Mouse (Mus musculus) CH12.LX (cell line): Measurements from ENCODE around the gene Fscn1. TPM values are rescaled to one million over a fixed set of nuclear protein-coding genes. Genes with fewer than 3 reads are reported as not detected.

ENCODE experiments used
- DNase-seq: peaks from one replicate; pipeline ENCODE4 v3.0.0-alpha.2; 2013; ENCODE audit errors: extremely low read depth
- H3K27ac ChIP-seq: 2 replicates; pipeline ENCODE4 v1.5.1; 2012; ENCODE audit warnings: low read depth, mild to moderate bottlenecking, control low read depth, moderate library complexity; ENCODE audit not compliant: insufficient read depth
- H3K27me3 ChIP-seq: replicated peaks from 2 replicates; pipeline ENCODE3; 2012; ENCODE audit warnings: inconsistent platforms
- H3K36me3 ChIP-seq, 2 experiments: replicated peaks in 1 of 2; 2 replicates each; pipeline versions ENCODE3 to v1.6.1; 2012; ENCODE audit warnings: inconsistent platforms in 1 of 2, low read length in 1 of 2, mild to moderate bottlenecking in 1 of 2, mixed read lengths in 1 of 2, moderate library complexity in 1 of 2; ENCODE audit not compliant: control insufficient read depth in 1 of 2, insufficient read depth in 1 of 2
- H3K4me1 ChIP-seq, 2 experiments: 2 replicates each; pipeline ENCODE4 v1.6.1; 2012; ENCODE audit warnings: inconsistent platforms in 1 of 2, moderate library complexity in 1 of 2; ENCODE audit not compliant: insufficient read depth in 2 of 2, control insufficient read depth in 1 of 2
- H3K4me2 ChIP-seq: 2 replicates; pipeline ENCODE4 v1.6.1; 2012; ENCODE audit warnings: low read depth, mild to moderate bottlenecking, control low read depth; ENCODE audit not compliant: poor library complexity, insufficient read depth, severe bottlenecking
- H3K4me3 ChIP-seq, 3 experiments: fragments of 150-350 bp in 1 of 3; sonication (generic) in 1 of 3; replicated peaks in 1 of 3; 2 replicates each; pipeline versions ENCODE3 to v1.5.1; 2011 to 2012; ENCODE audit warnings: low read depth in 2 of 3, low read length in 2 of 3, mild to moderate bottlenecking in 2 of 3, moderate library complexity in 2 of 3, control low read depth in 1 of 3, improper control_type of control experiment in 1 of 3, inconsistent platforms in 1 of 3, mixed read lengths in 1 of 3; ENCODE audit not compliant: poor library complexity in 1 of 3
- H3K79me2 ChIP-seq: replicated peaks from 2 replicates; pipeline ENCODE4 v1.6.1; 2012; ENCODE audit warnings: mild to moderate bottlenecking, moderate library complexity; ENCODE audit not compliant: control insufficient read depth, poor library complexity, insufficient read depth, severe bottlenecking; ENCODE audit errors: extremely low read depth
- H3K9ac ChIP-seq: 2 replicates; pipeline ENCODE4 v1.6.1; 2012; ENCODE audit warnings: low read depth, mild to moderate bottlenecking, control low read depth, moderate library complexity; ENCODE audit not compliant: insufficient read depth
- H3K9me3 ChIP-seq: replicated peaks from 2 replicates; pipeline ENCODE3; 2012; ENCODE audit warnings: low read length, inconsistent platforms, mixed read lengths
- BHLHE40 ChIP-seq: IDR thresholded peaks from 2 replicates; pipeline ENCODE4 v1.6.1; 2011; ENCODE audit warnings: mild to moderate bottlenecking, low read depth, low read length, improper control_type of control experiment
- CHD1 ChIP-seq: IDR thresholded peaks from 2 replicates; pipeline ENCODE4 v1.6.1; 2012; ENCODE audit warnings: low read depth, low read length, improper control_type of control experiment, inconsistent platforms
- CHD2 ChIP-seq: IDR thresholded peaks from 2 replicates; pipeline ENCODE4 v1.6.1; 2011; ENCODE audit warnings: low read length, improper control_type of control experiment
- CTCF ChIP-seq, 2 experiments: IDR thresholded peaks in 1 of 2; conservative IDR thresholded peaks in 1 of 2; 2 replicates each; pipeline ENCODE4 v1.5.1; 2011 to 2012; ENCODE audit warnings: low read depth in 2 of 2, low read length in 2 of 2, improper control_type of control experiment in 1 of 2, inconsistent platforms in 1 of 2, mild to moderate bottlenecking in 1 of 2, moderate library complexity in 1 of 2
- ELF1 ChIP-seq: IDR thresholded peaks from 2 replicates; pipeline ENCODE4 v1.6.1; 2014; ENCODE audit warnings: low read depth, mild to moderate bottlenecking, inconsistent platforms, low read length, improper control_type of control experiment
- EP300 ChIP-seq: IDR thresholded peaks from 2 replicates; pipeline ENCODE4 v1.6.1; 2011; ENCODE audit warnings: low read length, improper control_type of control experiment
- ETS1 ChIP-seq: conservative IDR thresholded peaks from 2 replicates; pipeline ENCODE4 v1.6.1; 2012; ENCODE audit warnings: low read depth, mild to moderate bottlenecking, inconsistent platforms, low read length, improper control_type of control experiment, moderate library complexity
- IRF4 ChIP-seq: IDR thresholded peaks from 2 replicates; pipeline ENCODE4 v1.6.1; 2014; ENCODE audit warnings: low read depth, mild to moderate bottlenecking, inconsistent platforms, low read length, improper control_type of control experiment
- MAFK ChIP-seq: IDR thresholded peaks from 2 replicates; pipeline ENCODE4 v1.6.1; 2011; ENCODE audit warnings: low read length, improper control_type of control experiment; ENCODE audit not compliant: insufficient replicate concordance
- MEF2A ChIP-seq: IDR thresholded peaks from 2 replicates; pipeline ENCODE4 v1.6.1; 2014; ENCODE audit warnings: low read depth, mild to moderate bottlenecking, inconsistent platforms, low read length, improper control_type of control experiment, borderline replicate concordance
- MXI1 ChIP-seq: IDR thresholded peaks from 2 replicates; pipeline ENCODE4 v1.6.1; 2011; ENCODE audit warnings: mild to moderate bottlenecking, low read depth, low read length, improper control_type of control experiment
- MYC ChIP-seq: IDR thresholded peaks from 2 replicates; pipeline ENCODE4 v1.6.1; 2011; ENCODE audit warnings: low read depth, mild to moderate bottlenecking, improper control_type of control experiment, low read length
- NRF1 ChIP-seq: IDR thresholded peaks from 2 replicates; pipeline ENCODE4 v1.6.1; 2014; ENCODE audit warnings: low read depth, mild to moderate bottlenecking, inconsistent platforms, low read length, improper control_type of control experiment, moderate library complexity
- POLR2A ChIP-seq: IDR thresholded peaks from 2 replicates; pipeline ENCODE4 v1.6.1; 2011; ENCODE audit warnings: low read depth, mild to moderate bottlenecking, improper control_type of control experiment, low read length
- POLR2AphosphoS2 ChIP-seq: IDR thresholded peaks from 2 replicates; pipeline ENCODE4 v1.6.1; 2011; ENCODE audit warnings: low read depth, low read length, improper control_type of control experiment
- SIN3A ChIP-seq: IDR thresholded peaks from 2 replicates; pipeline ENCODE4 v1.6.1; 2012; ENCODE audit warnings: low read length, improper control_type of control experiment, inconsistent platforms
- SMC3 ChIP-seq: IDR thresholded peaks from 2 replicates; pipeline ENCODE4 v1.6.1; 2011; ENCODE audit warnings: low read depth, low read length, improper control_type of control experiment
- TCF12 ChIP-seq: IDR thresholded peaks from 2 replicates; pipeline ENCODE4 v1.6.1; 2014; ENCODE audit warnings: low read depth, mild to moderate bottlenecking, inconsistent platforms, low read length, improper control_type of control experiment
- UBTF ChIP-seq: IDR thresholded peaks from 2 replicates; pipeline ENCODE4 v1.6.1; 2012; ENCODE audit warnings: low read depth, mild to moderate bottlenecking, inconsistent platforms, low read length, improper control_type of control experiment, moderate library complexity
- ZNF384 ChIP-seq: IDR thresholded peaks from 2 replicates; pipeline ENCODE4 v1.6.1; 2012; ENCODE audit warnings: low read depth, low read length, improper control_type of control experiment, inconsistent platforms
- dilution Hi-C: fragments of 300-500 bp; cut with MboI; formaldehyde crosslinking; loops from 2 replicates; pipeline ENCODE4 v1.14.3; 2020; ENCODE audit warnings: low sequenced_read_pairs; ENCODE audit not compliant: extremely low pct_unique_long_range_greater_than_20kb, extremely low pct_ligation_motif_present
- in situ Hi-C: fragments of 300-500 bp; cut with MboI; formaldehyde crosslinking; loops from 3 replicates; pipeline ENCODE4 v1.14.3; 2019; ENCODE audit warnings: low sequenced_read_pairs, low pct_ligation_motif_present, low pct_unique_long_range_greater_than_20kb, mixed read lengths
- polyA plus RNA-seq: library from polyadenylated mRNA; unstranded; fragments of >175 nt; gene quantifications from 2 replicates; pipeline ENCODE4 v1.2.1, GENCODE M21; 2012; ENCODE audit warnings: low read depth; ENCODE audit not compliant: insufficient read length
- total RNA-seq, 2 experiments: library from RNA; depleted of rRNA; stranded (reverse); fragments of 300-350 nt in 1 of 2; fragments of >200 nt in 1 of 2; gene quantifications; 2 replicates each; pipeline ENCODE4 v1.2.3; 2012 to 2014

Fscn1 gene
- total and polyA plus RNA-seq, 3 experiments: 19.7 to 75.7 (median 65.3) TPM

GRCm38 (mm10) chr5:142947460-142947859, 12.7 kb upstream of the Fscn1 start (continued):
- TF ChIP-seq SMC3: no peak
- TF ChIP-seq MYC: peak; percentile 27; the same call in 1 of the 2 replicates
- no peak; the same call in 1 of the 2 replicates for TF ChIP-seq SIN3A
- TF ChIP-seq POLR2AphosphoS2: no peak
- TF ChIP-seq MXI1: no peak; the same call in 1 of the 2 replicates
- TF ChIP-seq POLR2A: no peak
- 0 out of 2 replicates have a peak, but pooled peaks have one; percentile 25 for TF ChIP-seq ZNF384
- TF ChIP-seq CTCF (conservative IDR thresholded peaks at IDR 0.05 in 1 of 2, IDR thresholded peaks at IDR 0.05 in 1 of 2; ENCODE audit: low read depth in 2 of 2, low read length in 2 of 2): no peak
- TF ChIP-seq CHD1: no peak

- Histone ChIP-seq H3K4me1 (peaks cover 37 to 61% of the 10 kb centered on the region in 2 experiments), H3K36me3 (no peaks in the 10 kb centered on the region), H3K4me3 (no peak overlapping the region), H3K4me2 (peak overlapping the region; percentile 4; the same call in 1 of the 2 replicates), H3K9ac (peak overlapping the region; percentile 9; the same call in 1 of the 2 replicates), H3K27me3 (no peaks in the 10 kb centered on the region), H3K27ac (peak overlapping the region; percentile 34), H3K79me2 (no peaks in the 10 kb centered on the region), H3K9me3 (no peaks in the 10 kb centered on the region)
- in situ Hi-C loops: loop anchor here (25.0 kb wide), 1 partner anchor 338 kb away; the partner anchor contains the start of gene Zfp853
- TF ChIP-seq ETS1 (peak; percentile 74), POLR2AphosphoS2 (no peak), IRF4 (peak; percentile 79), CHD2 (peak; percentile 35; the same call in 1 of the 2 replicates), ELF1 (peak; percentile 41), BHLHE40 (peak; percentile 63; the same call in 1 of the 2 replicates), TCF12 (peak; percentile 64; the same call in 1 of the 2 replicates), EP300 (peak; percentile 53; the same call in 1 of the 2 replicates), MEF2A (peak; percentile 86), UBTF (no peak)
- dilution Hi-C loops: no loop called here
- DNase-seq: no peak
These were observed 10.6 kb upstream of the Fscn1 start for GRCm38 (mm10) chr5:142949580-142949979.

GRCm38 (mm10) chr5:142950405-142950804, 9.7 kb upstream of the Fscn1 start:
- Histone ChIP-seq H3K36me3 (no peaks in the 10 kb centered on the region), H3K27me3 (no peaks in the 10 kb centered on the region), H3K4me2 (peak overlapping the region; percentile 4; the same call in 1 of the 2 replicates), H3K79me2 (no peaks in the 10 kb centered on the region), H3K4me3 (no peak overlapping the region), H3K4me1 (peaks cover 41 to 69% of the 10 kb centered on the region in 2 experiments), H3K27ac (peak overlapping the region; percentile 34), H3K9ac (peak overlapping the region; percentile 9; the same call in 1 of the 2 replicates), H3K9me3 (no peaks in the 10 kb centered on the region)
- dilution Hi-C loops (no loop called here), in situ Hi-C loops (no loop called here)
- TF ChIP-seq SIN3A (no peak), NRF1 (no peak), CHD2 (no peak), MAFK (no peak), CTCF (conservative IDR thresholded peaks at IDR 0.05 in 1 of 2, IDR thresholded peaks at IDR 0.05 in 1 of 2; ENCODE audit: low read depth in 2 of 2, low read length in 2 of 2) (no peak), MXI1 (no peak), IRF4 (no peak)
- no peak for DNase-seq
